Mouse (Mus musculus) forebrain, embryonic 14.5 days (tissue): ENCODE data around the gene Zfp580. TPM values are rescaled to one million over a fixed set of nuclear protein-coding genes. Genes with fewer than 3 reads are reported as not detected.
"Not testable (repeated sequence)": the region's sequence is repeated elsewhere in the genome, so short reads cannot be mapped to it uniquely, and the experiment has no call there.

Source experiments
- ATAC-seq: fragments of 200-750 bp; cut with Nextera tagmentation; 2 replicates; pipeline ENCODE4 v1.8.0; 2017; ENCODE audit warnings: mild to moderate bottlenecking, moderate library complexity
- DNase-seq: peaks from one replicate; pipeline ENCODE4 v3.0.0-alpha.2; 2015; ENCODE audit warnings: low spot score
- H3K27ac ChIP-seq: fragments of 300-500 bp; sonication (generic); 2 replicates; pipeline ENCODE4 v1.5.1; 2014; ENCODE audit warnings: low read depth, mild to moderate bottlenecking, control low read depth, low read length, moderate library complexity
- H3K27me3 ChIP-seq: fragments of 300-500 bp; sonication (generic); replicated peaks from 2 replicates; pipeline ENCODE4 v1.6.1; 2014; ENCODE audit warnings: low read length, control low read depth, mixed read lengths; ENCODE audit not compliant: control insufficient read depth, insufficient read depth
- H3K36me3 ChIP-seq: fragments of 300-500 bp; sonication (generic); 2 replicates; pipeline ENCODE4 v1.6.1; 2014; ENCODE audit warnings: low read length, control low read depth; ENCODE audit not compliant: control insufficient read depth, insufficient read depth
- H3K4me1 ChIP-seq: fragments of 300-500 bp; sonication (generic); 2 replicates; pipeline ENCODE4 v1.6.1; 2014; ENCODE audit warnings: antibody characterized with exemption, low read length, control low read depth; ENCODE audit not compliant: control insufficient read depth, insufficient read depth
- H3K4me2 ChIP-seq: fragments of 300-500 bp; sonication (generic); 2 replicates; pipeline ENCODE4 v1.6.1; 2014; ENCODE audit warnings: mild to moderate bottlenecking, control low read depth, low read length
- H3K4me3 ChIP-seq: fragments of 300-500 bp; sonication (generic); 2 replicates; pipeline ENCODE4 v1.5.1; 2014; ENCODE audit warnings: low read depth, low read length, control low read depth
- H3K9ac ChIP-seq: fragments of 300-500 bp; sonication (generic); 2 replicates; pipeline ENCODE4 v1.6.1; 2014; ENCODE audit warnings: mild to moderate bottlenecking, low read length, control low read depth, moderate library complexity
- H3K9me3 ChIP-seq: fragments of 300-500 bp; sonication (generic); replicated peaks from 2 replicates; pipeline ENCODE4 v1.6.1; 2016; ENCODE audit warnings: low read length, control low read depth, mixed read lengths; ENCODE audit not compliant: control insufficient read depth
- WGBS: fragments of 180-500 bp; shearing (Covaris S2); extraction: QIAGEN DNeasy Blood & Tissue Kit; methylation state at CpG from one replicate; pipeline ENCODE4 v1.1.7; 2014; 5-methylcytosine and 5-hydroxymethylcytosine counted together
- polyA plus RNA-seq: library from polyadenylated mRNA; unstranded; fragments of >200 nt; fragmentation: Nextera tagmentation; extraction: Ambion mirVana; gene quantifications from 2 replicates; pipeline ENCODE4 v1.2.1, GENCODE M21; 2014

Gene Zfp580
- polyA plus RNA-seq, 1 experiment from 2014 or later = 54.5 TPM

- no peak for DNase-seq
- no peak overlapping the region for H3K9ac ChIP-seq
- H3K9me3 ChIP-seq = no peaks in the 10 kb centered on the region
- WGBS = 94% methylated on average over 5 of the region's 5 CpGs
- H3K36me3 ChIP-seq = peaks cover 90% of the 10 kb centered on the region
- no peaks in the 10 kb centered on the region for H3K4me1 ChIP-seq
- no peaks in the 10 kb centered on the region for H3K27me3 ChIP-seq
- H3K27ac ChIP-seq = no peak overlapping the region
- H3K4me3 ChIP-seq = no peak overlapping the region
- no peak overlapping the region for H3K4me2 ChIP-seq
- ATAC-seq = no peak
Observed at GRCm38 (mm10) chr7:5074984-5075383, 23.6 kb downstream of the Zfp580 start.

GRCm38 (mm10) chr7:5076931-5077330 is 25.6 kb downstream of the Zfp580 start:
- Histone ChIP-seq H3K27ac (no peak overlapping the region), H3K4me3 (no peak overlapping the region), H3K9me3 (no peaks in the 10 kb centered on the region), H3K9ac (no peak overlapping the region), H3K27me3 (no peaks in the 10 kb centered on the region), H3K36me3 (peaks cover 72% of the 10 kb centered on the region), H3K4me2 (no peak overlapping the region), H3K4me1 (peaks cover 12% of the 10 kb centered on the region)
- 88% methylated on average over 2 of the region's 2 CpGs for WGBS
- no peak for ATAC-seq
- no peak for DNase-seq

- Histone ChIP-seq H3K27ac (peak overlapping the region; percentile 36; the same call in 1 of the 2 replicates), H3K4me3 (peak overlapping the region; percentile 99), H3K4me2 (peak overlapping the region; percentile 84), H3K4me1 (peaks cover 15% of the 10 kb centered on the region), H3K36me3 (peaks cover 62% of the 10 kb centered on the region)
- WGBS = 45% methylated on average over 9 of the region's 13 CpGs
- ATAC-seq = peak; percentile 32
- not testable (repeated sequence) for H3K9me3 ChIP-seq, DNase-seq, H3K9ac ChIP-seq, H3K27me3 ChIP-seq
Observed at GRCm38 (mm10) chr7:5079365-5080009, 28.1 kb downstream of the Zfp580 start.

- peak within 1 kb of the TSS; percentile 97 for H3K9ac ChIP-seq
Observed at GRCm38 (mm10) chr7:5080010-5080751, 28.8 kb downstream of the Zfp580 start, which contains the start of gene Epn1. Epn1 (plus strand) TSS chr7:5080235.

GRCm38 (mm10) chr7:5080815-5081214 is 29.5 kb downstream of the Zfp580 start:
- Histone ChIP-seq H3K4me1 (peaks cover 15% of the 10 kb centered on the region), H3K4me3 (peak overlapping the region; percentile 99), H3K9me3 (no peaks in the 10 kb centered on the region), H3K27me3 (no peaks in the 10 kb centered on the region), H3K9ac (peak overlapping the region; percentile 97), H3K36me3 (peaks cover 61% of the 10 kb centered on the region), H3K4me2 (peak overlapping the region; percentile 84), H3K27ac (peak overlapping the region; percentile 84)
- ATAC-seq (no peak), DNase-seq (no peak)
- WGBS = 22% methylated on average over 6 of the region's 6 CpGs

More at GRCm38 (mm10) chr7:5080010-5080751, 28.8 kb downstream of the Zfp580 start, which contains the start of gene Epn1:
- Histone ChIP-seq H3K4me1 (peaks cover 15% of the 10 kb centered on the region), H3K27me3 (no peaks in the 10 kb centered on the region), H3K4me2 (peak within 1 kb of the TSS; percentile 84), H3K27ac (peak within 1 kb of the TSS; percentile 84), H3K9me3 (no peaks in the 10 kb centered on the region), H3K4me3 (peak within 1 kb of the TSS; percentile 99), H3K36me3 (peaks cover 62% of the 10 kb centered on the region)
- DNase-seq (peak; percentile 98), ATAC-seq (peak; percentile 99)
- under 1% methylated on average over 80 of the region's 81 CpGs for WGBS

GRCm38 (mm10) chr7:5081241-5081640 is 29.9 kb downstream of the Zfp580 start:
- WGBS = 75% methylated on average over 6 of the region's 6 CpGs
- no peak for ATAC-seq
- Histone ChIP-seq H3K4me3 (peak overlapping the region; percentile 99), H3K4me2 (peak overlapping the region; percentile 84), H3K9ac (peak overlapping the region; percentile 97), H3K9me3 (no peaks in the 10 kb centered on the region), H3K4me1 (peaks cover 15% of the 10 kb centered on the region), H3K27me3 (no peaks in the 10 kb centered on the region), H3K27ac (no peak overlapping the region), H3K36me3 (peaks cover 57% of the 10 kb centered on the region)
- DNase-seq = no peak

- Histone ChIP-seq H3K9me3 (no peaks in the 10 kb centered on the region), H3K27me3 (no peaks in the 10 kb centered on the region), H3K4me1 (peaks cover 15% of the 10 kb centered on the region), H3K9ac (no peak overlapping the region), H3K4me3 (no peak overlapping the region), H3K27ac (no peak overlapping the region), H3K4me2 (peak overlapping the region; percentile 84; the same call in 1 of the 2 replicates), H3K36me3 (peaks cover 50% of the 10 kb centered on the region)
- DNase-seq (no peak), ATAC-seq (no peak)
- 96% methylated on average over 2 of the region's 2 CpGs for WGBS
Observed at GRCm38 (mm10) chr7:5081939-5082338, 30.6 kb downstream of the Zfp580 start.

- Histone ChIP-seq H3K4me2 (no peak overlapping the region), H3K4me3 (no peak overlapping the region), H3K9me3 (no peaks in the 10 kb centered on the region), H3K36me3 (peaks cover 35% of the 10 kb centered on the region), H3K27me3 (no peaks in the 10 kb centered on the region), H3K4me1 (peaks cover 15% of the 10 kb centered on the region), H3K27ac (no peak overlapping the region), H3K9ac (no peak overlapping the region)
- ATAC-seq = no peak
- no peak for DNase-seq
- WGBS = 94% methylated on average over 18 of the region's 18 CpGs
Observed at GRCm38 (mm10) chr7:5083325-5084105, 32.2 kb downstream of the Zfp580 start.
